Comparison of ENCODE assay signal across 9 mouse cellular contexts in genomic region chr9:51278500-51279381, GRCm38 (mm10). TPM values are rescaled to one million over a fixed set of nuclear protein-coding genes. Genes with fewer than 3 reads are reported as not detected.
DNase-seq lines count a peak whose midpoint lies in the region; ATAC-seq lines count a peak whose summit lies in the region.
"Had no signal": no experiment of that assay in that cellular context is flagged by ENCODE, and none has a peak within 500 bp of the region (broad histone marks: within the 10 kb centered on the region; RNA-seq: fewer than 3 reads in every experiment).

Colca2 (minus strand) TSS chr9:51278569.

- peak; percentile 95 for ATAC-seq in forebrain, embryonic 11.5 days (replicated peaks; ENCODE audit: low FRiP score)
- ATAC-seq in heart, embryonic 13.5 days (ENCODE audit: extremely low read depth, insufficient number of reproducible peaks, low FRiP score, low TSS enrichment), result peak; percentile 84
- peak; percentile 98 for ATAC-seq in kidney, embryonic 16.5 days (ENCODE audit: low FRiP score, low TSS enrichment)
- ATAC-seq in liver, embryonic 11.5 days (replicated peaks; ENCODE audit: low FRiP score), result peak; percentile 84

- no peaks in the 10 kb centered on the region for H3K36me3 ChIP-seq in forebrain, embryonic 11.5 days (ENCODE audit: control insufficient read depth, insufficient read depth, low read length)
- H3K36me3 ChIP-seq in heart, embryonic 13.5 days, result no peaks in the 10 kb centered on the region
- no peaks in the 10 kb centered on the region for H3K36me3 ChIP-seq in kidney, embryonic 16.5 days (ENCODE audit: insufficient read depth, low read length)
- no peaks in the 10 kb centered on the region for H3K36me3 ChIP-seq in liver, embryonic 11.5 days (ENCODE audit: control insufficient read depth, insufficient read depth, low read length)

- 1% methylated on average over 53 of the region's 53 CpGs for WGBS in forebrain, embryonic 11.5 days
- under 1% methylated on average over 53 of the region's 53 CpGs for WGBS in heart, embryonic 13.5 days
- under 1% methylated on average over 53 of the region's 53 CpGs for WGBS in kidney, embryonic 16.5 days
- under 1% methylated on average over 53 of the region's 53 CpGs for WGBS in liver, embryonic 11.5 days

- H3K4me2 ChIP-seq in forebrain, embryonic 11.5 days (ENCODE audit: low read depth, low read length, severe bottlenecking), result peak within 1 kb of the TSS; percentile 92
- peak within 1 kb of the TSS; percentile 85 for H3K4me2 ChIP-seq in heart, embryonic 13.5 days
- H3K4me2 ChIP-seq in kidney, embryonic 16.5 days (replicated peaks; ENCODE audit: low read depth, low read length), result peak within 1 kb of the TSS; percentile 86
- peak within 1 kb of the TSS; percentile 77 for H3K4me2 ChIP-seq in liver, embryonic 11.5 days

- H3K4me3 ChIP-seq in forebrain, embryonic 11.5 days (ENCODE audit: low read depth, low read length), result peak within 1 kb of the TSS; percentile 41
- peak within 1 kb of the TSS; percentile 71 for H3K4me3 ChIP-seq in heart, embryonic 13.5 days
- peak within 1 kb of the TSS; percentile 56 for H3K4me3 ChIP-seq in kidney, embryonic 16.5 days (ENCODE audit: low read length)
- peak within 1 kb of the TSS; percentile 53 for H3K4me3 ChIP-seq in liver, embryonic 11.5 days (ENCODE audit: low read depth, low read length)

- H3K27ac ChIP-seq in forebrain, embryonic 11.5 days (ENCODE audit: low read depth, low read length), result no peak within 1 kb of the TSS
- H3K27ac ChIP-seq in heart, embryonic 13.5 days (replicated peaks), result peak within 1 kb of the TSS; percentile 73
- H3K27ac ChIP-seq in kidney, embryonic 16.5 days (ENCODE audit: low read length), result peak within 1 kb of the TSS; percentile 78
- H3K27ac ChIP-seq in liver, embryonic 11.5 days (ENCODE audit: low read depth, low read length), result no peak within 1 kb of the TSS

- peak; percentile 79 for DNase-seq in 3T3-L1 (ENCODE audit: low read depth, low spot score)
- peak; percentile 47 to 63 for DNase-seq in adrenal gland, postnatal 4 days (ENCODE audit: low spot score in 2 of 2)
- peak; percentile 90 for DNase-seq in forebrain, embryonic 11.5 days (ENCODE audit: low spot score)
- peak; percentile 76 for DNase-seq in liver, embryonic 11.5 days (ENCODE audit: low spot score)
- peak; percentile 45 for DNase-seq in naive thymus-derived CD4-positive, alpha-beta T cell, adult 2 months (ENCODE audit: low read depth)
- peak; percentile 24 for DNase-seq in telencephalon, adult 2 months (ENCODE audit: low read depth, low spot score)

- peaks cover 3% of the 10 kb centered on the region; the same call in 1 of the 2 replicates for H3K27me3 ChIP-seq in forebrain, embryonic 11.5 days (ENCODE audit: control insufficient read depth, insufficient read depth, low read length)
- H3K27me3 ChIP-seq in heart, embryonic 13.5 days (replicated peaks), result peaks cover 9% of the 10 kb centered on the region
- no peaks in the 10 kb centered on the region for H3K27me3 ChIP-seq in kidney, embryonic 16.5 days (ENCODE audit: insufficient read depth, low read length)
- peaks cover 21% of the 10 kb centered on the region for H3K27me3 ChIP-seq in liver, embryonic 11.5 days (replicated peaks; ENCODE audit: control insufficient read depth, insufficient read depth, low read length)

- H3K4me1 ChIP-seq in forebrain, embryonic 11.5 days (replicated peaks; ENCODE audit: control insufficient read depth, insufficient read depth, low read length), result no peaks in the 10 kb centered on the region; the same call in 1 of the 2 replicates
- peaks cover 19% of the 10 kb centered on the region for H3K4me1 ChIP-seq in heart, embryonic 13.5 days
- peaks cover 9% of the 10 kb centered on the region for H3K4me1 ChIP-seq in kidney, embryonic 16.5 days (ENCODE audit: insufficient read depth, low read length)
- peaks cover 5% of the 10 kb centered on the region; the same call in 1 of the 2 replicates for H3K4me1 ChIP-seq in liver, embryonic 11.5 days (replicated peaks; ENCODE audit: control insufficient read depth, insufficient read depth, low read length)

- H3K9me3 ChIP-seq in forebrain, embryonic 11.5 days (ENCODE audit: control insufficient read depth, low read length), result no peaks in the 10 kb centered on the region
- no peaks in the 10 kb centered on the region for H3K9me3 ChIP-seq in heart, embryonic 13.5 days
- H3K9me3 ChIP-seq in kidney, embryonic 16.5 days (ENCODE audit: low read length), result no peaks in the 10 kb centered on the region
- no peaks in the 10 kb centered on the region for H3K9me3 ChIP-seq in liver, embryonic 11.5 days (ENCODE audit: control insufficient read depth, low read length)

- H3K9ac ChIP-seq in forebrain, embryonic 11.5 days (ENCODE audit: low read length), result peak within 1 kb of the TSS; percentile 63
- H3K9ac ChIP-seq in heart, embryonic 13.5 days, result peak within 1 kb of the TSS; percentile 87
- peak within 1 kb of the TSS; percentile 75 for H3K9ac ChIP-seq in kidney, embryonic 16.5 days (replicated peaks; ENCODE audit: low read length)
- peak within 1 kb of the TSS; percentile 31 for H3K9ac ChIP-seq in liver, embryonic 11.5 days (ENCODE audit: low read depth, low read length)

RNA-seq across cellular contexts. Expression of gene Colca2, which starts in this region (rescaled TPM):
- 1 to 10 TPM; 3.8 to 6.1 TPM for total RNA-seq in adrenal gland, postnatal 4 days (2021)
- 1.0 and 2.3 TPM in 2 replicates for polyA plus RNA-seq in forebrain, embryonic 11.5 days (2014; fragmentation: Nextera tagmentation; extraction: Ambion mirVana)
- 3.4 and 4.1 TPM in 2 replicates for polyA plus RNA-seq in heart, embryonic 13.5 days (2015; fragmentation: Nextera tagmentation; extraction: Ambion mirVana)
- 4.4 and 4.6 TPM in 2 replicates for polyA plus RNA-seq in kidney, embryonic 16.5 days (2015; fragmentation: Nextera tagmentation; extraction: Ambion mirVana)
- polyA plus RNA-seq in liver, embryonic 11.5 days (2014; fragmentation: Nextera tagmentation; extraction: Ambion mirVana), result 0.52 and 0.70 TPM in 2 replicates
- total RNA-seq: MEL had no signal

Comparison
In these comparisons a context has a peak if more than half of its experiments do, and no peak if none do; other contexts are left out.
1. Peak in DNase-seq, ATAC-seq, H3K4me3 ChIP-seq, H3K9ac ChIP-seq and H3K4me2 ChIP-seq in liver, embryonic 11.5 days; RNA of the gene not detected or under 1 TPM.
2. DNase-seq: peak in every context shown above with its lines; median percentile 90 in forebrain, embryonic 11.5 days; 79 in 3T3-L1; 76 in liver, embryonic 11.5 days; 55 in adrenal gland, postnatal 4 days; 45 in naive thymus-derived CD4-positive, alpha-beta T cell, adult 2 months; 24 in telencephalon, adult 2 months.
3. H3K27ac ChIP-seq: peak in heart, embryonic 13.5 days (single experiment) and kidney, embryonic 16.5 days (single experiment); none in forebrain, embryonic 11.5 days (single experiment) and liver, embryonic 11.5 days (single experiment).
4. H3K9ac ChIP-seq: peak in every context shown above with its lines; median percentile 87 in heart, embryonic 13.5 days; 75 in kidney, embryonic 16.5 days; 63 in forebrain, embryonic 11.5 days; 31 in liver, embryonic 11.5 days.
5. Peak in every context shown above with its lines, with median percentiles within 50 percentile points of each other: ATAC-seq, H3K4me2 ChIP-seq and H3K4me3 ChIP-seq.